Mouse (Mus musculus) bone marrow macrophage, adult 2 months (primary cell): ENCODE measurements around the gene Tmed1.

Experiments used
- CTCF ChIP-seq: IDR thresholded peaks from 2 replicates; pipeline ENCODE4 v1.5.1; 2012; ENCODE audit warnings: low read depth, mild to moderate bottlenecking, low read length, moderate library complexity
- POLR2A ChIP-seq: IDR thresholded peaks from 2 replicates; pipeline ENCODE4 v1.6.1; 2012; ENCODE audit warnings: mild to moderate bottlenecking, low read depth, low read length, borderline replicate concordance

DNA sequence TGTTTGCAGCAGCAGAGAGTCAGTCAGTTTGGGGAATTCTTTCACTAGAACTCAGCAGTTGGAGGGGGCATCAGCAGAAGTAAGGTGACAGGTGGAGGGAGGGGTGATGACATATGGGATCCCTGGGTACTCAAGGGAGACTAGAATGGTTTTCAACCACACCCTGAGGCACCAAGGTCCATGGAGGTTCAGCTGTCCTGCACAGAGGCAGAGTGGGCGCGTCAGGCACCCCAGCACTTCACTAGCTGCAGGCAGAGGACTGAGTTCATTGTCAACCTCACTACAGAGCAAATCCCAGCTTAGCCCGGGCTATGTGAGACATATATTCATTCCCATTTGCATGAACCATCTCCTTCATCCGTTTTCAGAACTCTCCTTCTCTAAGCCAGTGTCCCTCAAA is 27.0 kb upstream of the Tmed1 start:
- TF ChIP-seq CTCF = no peak
- TF ChIP-seq POLR2A = no peak
